Comparison of ENCODE assay signal across 8 mouse cellular contexts in genomic region chr11:117882208-117882607, GRCm38 (mm10). TPM values are rescaled to one million over a fixed set of nuclear protein-coding genes. Genes with fewer than 3 reads are reported as not detected.
DNase-seq lines count a peak whose midpoint lies in the region; ATAC-seq lines count a peak whose summit lies in the region.
"Had no signal": no experiment of that assay in that cellular context is flagged by ENCODE, and none has a peak within 500 bp of the region (broad histone marks: within the 10 kb centered on the region; RNA-seq: fewer than 3 reads in every experiment).

No protein-coding gene starts in this region.

- 0 out of 2 replicates have a peak overlapping the region, but pooled peaks have one; percentile 14 for H3K9ac ChIP-seq in hindbrain, embryonic 16.5 days (ENCODE audit: low read depth, low read length)
- no peak overlapping the region for H3K9ac ChIP-seq in hindbrain, embryonic 14.5 days
- no peak overlapping the region for H3K9ac ChIP-seq in embryonic facial prominence, embryonic 15.5 days

- H3K4me2 ChIP-seq in hindbrain, embryonic 16.5 days (ENCODE audit: low read length) = no peak overlapping the region
- no peak overlapping the region for H3K4me2 ChIP-seq in hindbrain, embryonic 14.5 days (replicated peaks)
- H3K4me2 ChIP-seq in embryonic facial prominence, embryonic 15.5 days (replicated peaks) = no peak overlapping the region

- H3K4me3 ChIP-seq in hindbrain, embryonic 16.5 days (ENCODE audit: low read length) = no peak overlapping the region
- no peak overlapping the region for H3K4me3 ChIP-seq in hindbrain, embryonic 14.5 days (replicated peaks; ENCODE audit: low read length)
- H3K4me3 ChIP-seq in embryonic facial prominence, embryonic 15.5 days (replicated peaks) = no peak overlapping the region

- peaks cover 2% of the 10 kb centered on the region for H3K27me3 ChIP-seq in hindbrain, embryonic 16.5 days (replicated peaks; ENCODE audit: control insufficient read depth, insufficient read depth, low read length)
- H3K27me3 ChIP-seq in hindbrain, embryonic 14.5 days (ENCODE audit: control insufficient read depth, insufficient read depth, low read length) = peaks cover 4% of the 10 kb centered on the region; the same call in 1 of the 2 replicates
- 0 out of 2 replicates have a peak, but pooled peaks cover 3% of the 10 kb centered on the region for H3K27me3 ChIP-seq in embryonic facial prominence, embryonic 15.5 days

- peaks cover 24% of the 10 kb centered on the region for H3K4me1 ChIP-seq in hindbrain, embryonic 16.5 days (ENCODE audit: control insufficient read depth, insufficient read depth, low read depth, low read length)
- peaks cover 23% of the 10 kb centered on the region for H3K4me1 ChIP-seq in hindbrain, embryonic 14.5 days (replicated peaks; ENCODE audit: control insufficient read depth, insufficient read depth, low read length)
- H3K4me1 ChIP-seq in embryonic facial prominence, embryonic 15.5 days = peaks cover 45% of the 10 kb centered on the region

- no peak for DNase-seq in hindbrain, embryonic 14.5 days (ENCODE audit: low spot score)
- peak; percentile 48 to 56 for DNase-seq in kidney, postnatal 25 days
- peak; percentile 60 for DNase-seq in lung, postnatal 25 days (ENCODE audit: low spot score)
- DNase-seq in right cerebral cortex, adult 2 months (ENCODE audit: low spot score in 2 of 2) = no peak

- H3K9me3 ChIP-seq in hindbrain, embryonic 16.5 days (ENCODE audit: control insufficient read depth, low read length) = no peaks in the 10 kb centered on the region
- no peaks in the 10 kb centered on the region for H3K9me3 ChIP-seq in hindbrain, embryonic 14.5 days (ENCODE audit: control insufficient read depth, low read length)
- no peaks in the 10 kb centered on the region for H3K9me3 ChIP-seq in embryonic facial prominence, embryonic 15.5 days (replicated peaks)

- H3K27ac ChIP-seq in hindbrain, embryonic 16.5 days (ENCODE audit: low read depth, low read length) = peak overlapping the region; percentile 49; the same call in 1 of the 2 replicates
- no peak overlapping the region for H3K27ac ChIP-seq in hindbrain, embryonic 14.5 days
- H3K27ac ChIP-seq in embryonic facial prominence, embryonic 15.5 days (replicated peaks) = peak overlapping the region; percentile 44; the same call in 1 of the 2 replicates

- 69% methylated on average over 1 of the region's 1 CpGs for whole genome bisulfite sequencing in hindbrain, embryonic 16.5 days
- WGBS in hindbrain, embryonic 14.5 days = 75% methylated on average over 1 of the region's 1 CpGs
- 87% methylated on average over 1 of the region's 1 CpGs for WGBS in embryonic facial prominence, embryonic 15.5 days

- no peak for ATAC-seq in hindbrain, embryonic 16.5 days
- no peak for ATAC-seq in hindbrain, embryonic 14.5 days (ENCODE audit: low FRiP score)
- no peak for ATAC-seq in embryonic facial prominence, embryonic 15.5 days (ENCODE audit: insufficient number of reproducible peaks, low FRiP score, low TSS enrichment, low read depth)
- no peak for ATAC-seq in megakaryocyte, adult 5-6 weeks (ENCODE audit: poor library complexity, severe bottlenecking)

- no peaks in the 10 kb centered on the region for H3K36me3 ChIP-seq in hindbrain, embryonic 16.5 days (ENCODE audit: control insufficient read depth, insufficient read depth, low read length)
- H3K36me3 ChIP-seq in hindbrain, embryonic 14.5 days (replicated peaks; ENCODE audit: control insufficient read depth, insufficient read depth) = no peaks in the 10 kb centered on the region
- no peaks in the 10 kb centered on the region for H3K36me3 ChIP-seq in embryonic facial prominence, embryonic 15.5 days

RNA-seq across cellular contexts. Expression of gene Tha1, which starts 8.9 kb away (rescaled TPM):
- 4.5 and 5.5 TPM in 2 replicates for polyA plus RNA-seq in hindbrain, embryonic 16.5 days (2015; fragmentation: Nextera tagmentation; extraction: Ambion mirVana)
- 2.5 and 2.6 TPM in 2 replicates for polyA plus RNA-seq in hindbrain, embryonic 14.5 days (2014; fragmentation: Nextera tagmentation; extraction: Ambion mirVana)
- polyA plus RNA-seq in embryonic facial prominence, embryonic 15.5 days (2015; fragmentation: Nextera tagmentation; extraction: Ambion mirVana) = 4.7 and 4.9 TPM in 2 replicates
- 1.4 and 1.8 TPM in 2 replicates for total RNA-seq in megakaryocyte, adult 5-6 weeks (2015)
- total RNA-seq in megakaryocyte, adult 5-6 weeks (2017) = 0.89 and 1.1 TPM in 2 replicates

RNA-seq across cellular contexts. Expression of gene Tmem235, which starts 21.7 kb away (rescaled TPM):
- 0.08 TPM in 1 of 2 replicates, not detected in the other for polyA plus RNA-seq in hindbrain, embryonic 16.5 days (2015; fragmentation: Nextera tagmentation; extraction: Ambion mirVana)
- polyA plus RNA-seq in hindbrain, embryonic 14.5 days (2014; fragmentation: Nextera tagmentation; extraction: Ambion mirVana) = not detected in 2 replicates
- not detected in 2 replicates for polyA plus RNA-seq in embryonic facial prominence, embryonic 15.5 days (2015; fragmentation: Nextera tagmentation; extraction: Ambion mirVana)
- not detected in 2 replicates for total RNA-seq in megakaryocyte, adult 5-6 weeks (2015)
- not detected in 2 replicates for total RNA-seq in megakaryocyte, adult 5-6 weeks (2017)
- total RNA-seq: hematopoietic stem cell, adult 5-6 weeks had no signal

RNA-seq across cellular contexts. Expression of gene Birc5, which starts 33.2 kb away (rescaled TPM):
- polyA plus RNA-seq in hindbrain, embryonic 16.5 days (2015; fragmentation: Nextera tagmentation; extraction: Ambion mirVana) = 37.9 and 42.9 TPM in 2 replicates
- 35.5 and 36.3 TPM in 2 replicates for polyA plus RNA-seq in hindbrain, embryonic 14.5 days (2014; fragmentation: Nextera tagmentation; extraction: Ambion mirVana)
- 225 and 239 TPM in 2 replicates for polyA plus RNA-seq in embryonic facial prominence, embryonic 15.5 days (2015; fragmentation: Nextera tagmentation; extraction: Ambion mirVana)
- 220 and 258 TPM in 2 replicates for total RNA-seq in megakaryocyte, adult 5-6 weeks (2015)
- 232 and 240 TPM in 2 replicates for total RNA-seq in megakaryocyte, adult 5-6 weeks (2017)

RNA-seq across cellular contexts. Expression of gene Tk1, which starts 56.3 kb away (rescaled TPM):
- 19.6 and 21.2 TPM in 2 replicates for polyA plus RNA-seq in hindbrain, embryonic 16.5 days (2015; fragmentation: Nextera tagmentation; extraction: Ambion mirVana)
- polyA plus RNA-seq in hindbrain, embryonic 14.5 days (2014; fragmentation: Nextera tagmentation; extraction: Ambion mirVana) = 14.4 and 16.3 TPM in 2 replicates
- polyA plus RNA-seq in embryonic facial prominence, embryonic 15.5 days (2015; fragmentation: Nextera tagmentation; extraction: Ambion mirVana) = 115 and 124 TPM in 2 replicates
- total RNA-seq in megakaryocyte, adult 5-6 weeks (2015) = 126 and 127 TPM in 2 replicates
- 60.0 and 73.7 TPM in 2 replicates for total RNA-seq in megakaryocyte, adult 5-6 weeks (2017)

RNA-seq across cellular contexts. Expression of gene Afmid, which starts 56.5 kb away (rescaled TPM):
- polyA plus RNA-seq in hindbrain, embryonic 16.5 days (2015; fragmentation: Nextera tagmentation; extraction: Ambion mirVana) = 7.0 and 8.5 TPM in 2 replicates
- 5.2 and 7.1 TPM in 2 replicates for polyA plus RNA-seq in hindbrain, embryonic 14.5 days (2014; fragmentation: Nextera tagmentation; extraction: Ambion mirVana)
- 5.3 and 5.8 TPM in 2 replicates for polyA plus RNA-seq in embryonic facial prominence, embryonic 15.5 days (2015; fragmentation: Nextera tagmentation; extraction: Ambion mirVana)
- total RNA-seq in megakaryocyte, adult 5-6 weeks (2015) = 2.4 and 3.0 TPM in 2 replicates
- 2.8 and 4.7 TPM in 2 replicates for total RNA-seq in megakaryocyte, adult 5-6 weeks (2017)

Comparison
In these comparisons a context has a peak if more than half of its experiments do, and no peak if none do; other contexts are left out.
1. DNase-seq: peak in kidney, postnatal 25 days (2 of 2) and lung, postnatal 25 days (single experiment); none in hindbrain, embryonic 14.5 days (single experiment) and right cerebral cortex, adult 2 months (0 of 2).